Mouse (Mus musculus) heart, postnatal 14 days (tissue): Measurements from ENCODE around the gene Greb1. TPM values are rescaled to one million over a fixed set of nuclear protein-coding genes. Genes with fewer than 3 reads are reported as not detected.

Source experiments
- DNase-seq, 2 experiments: peaks; one replicate each; pipeline ENCODE4 v3.0.0; 2021 to 2022
- intact Hi-C: fragments of 180-260 bp; cut with DNase I; formaldehyde crosslinking; loops from one replicate; pipeline ENCODE4 v1.15.1; 2025
- long read RNA-seq, 2 experiments: library from polyadenylated mRNA; stranded (forward); transcript quantifications; one replicate each; pipeline ENCODE4 v2.0.0; 2021
- total RNA-seq, 2 experiments: library from RNA; stranded (reverse); gene quantifications; 2 replicates each; pipeline ENCODE4 v1.2.3; 2021

Greb1 gene
- under 1 TPM; 0.19 to 0.90 TPM for total RNA-seq
- long read RNA-seq, experiment 1: 0 reads
- long read RNA-seq, experiment 2: 0 reads

DNA sequence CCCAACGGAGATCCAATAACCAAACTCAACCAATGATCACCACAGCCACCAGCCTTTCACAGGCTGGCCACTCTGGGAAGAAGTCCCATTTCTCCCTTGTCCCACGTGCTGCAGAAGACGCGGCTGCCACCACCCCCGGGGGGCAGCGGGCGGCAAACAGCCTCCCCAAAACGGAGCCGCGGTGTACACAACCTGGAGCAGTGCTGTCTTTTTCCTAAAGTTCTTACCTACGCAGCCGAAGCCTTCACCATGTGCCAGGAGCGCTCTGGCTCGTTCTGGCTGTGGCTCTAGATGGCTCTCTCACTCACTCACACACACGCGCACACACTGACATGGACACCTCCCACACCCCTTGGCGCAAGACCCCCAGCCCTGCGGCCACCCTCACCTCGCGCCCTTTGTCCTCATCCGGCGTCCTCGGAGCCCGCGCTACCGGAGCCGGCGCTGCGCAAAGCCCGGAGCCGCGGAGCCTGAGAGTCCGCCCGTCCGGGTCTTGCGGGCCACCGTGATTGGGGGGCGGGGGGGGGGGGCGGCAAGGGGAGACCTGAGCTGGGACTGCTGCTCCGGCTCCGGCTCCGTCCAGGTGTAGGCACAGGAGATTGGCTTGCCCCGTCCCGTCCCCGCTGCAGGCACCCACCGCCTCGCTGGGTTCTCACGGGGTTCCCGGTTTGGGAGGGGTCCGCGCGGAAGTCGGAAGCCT, at the start of gene Greb1:
Gene Greb1, minus strand, starts transcription at position 628 of the 700 bp plus-strand sequence.
- peak; percentile 17 to 24 for DNase-seq
- intact Hi-C loops: loop anchor here (5.0 kb wide), 3 partner anchors 43 to 547 kb away; partner anchors contain the start of gene Nol10

DNA sequence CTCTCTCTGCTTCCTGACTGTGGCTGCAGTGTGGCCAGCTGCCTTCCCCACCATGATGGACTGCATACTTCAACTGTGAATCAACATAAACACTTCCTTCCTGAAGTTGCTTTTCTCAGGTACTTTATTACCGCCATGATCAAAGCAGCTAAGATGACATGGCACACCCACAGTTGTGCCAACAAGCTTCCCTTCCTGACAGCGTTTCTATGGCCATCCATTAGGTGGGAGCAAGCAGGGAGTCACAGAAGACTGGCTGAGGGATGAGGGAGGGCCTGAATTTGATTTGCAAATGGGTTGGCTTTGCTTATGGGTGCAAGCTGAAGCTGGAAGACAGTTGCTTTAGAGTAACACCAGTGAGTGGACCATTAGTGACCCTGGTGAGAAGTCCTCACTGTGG, 49.1 kb upstream of the Greb1 start:
- no peak for DNase-seq
- intact Hi-C loops: no loop called here

DNA sequence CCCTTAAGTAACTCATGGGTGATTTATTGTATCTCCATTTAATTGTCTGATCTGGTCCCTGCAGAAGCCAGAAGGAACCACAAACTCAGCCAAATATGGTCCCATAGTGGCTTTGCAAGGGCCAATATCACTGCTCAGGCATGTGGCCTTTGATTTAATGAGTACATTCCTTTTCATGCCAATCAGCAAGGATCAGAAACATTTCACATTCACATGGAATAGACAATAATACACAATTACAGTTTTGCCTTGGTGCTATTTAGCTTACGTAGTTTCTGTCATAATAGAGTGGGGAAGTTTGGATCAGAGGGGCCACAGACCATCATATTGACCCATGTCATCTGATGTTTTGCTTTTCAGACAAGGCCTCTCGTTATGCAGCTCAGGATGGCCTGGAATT, 47.8 kb upstream of the Greb1 start:
- intact Hi-C loops: no loop called here
- no peak for DNase-seq

DNA sequence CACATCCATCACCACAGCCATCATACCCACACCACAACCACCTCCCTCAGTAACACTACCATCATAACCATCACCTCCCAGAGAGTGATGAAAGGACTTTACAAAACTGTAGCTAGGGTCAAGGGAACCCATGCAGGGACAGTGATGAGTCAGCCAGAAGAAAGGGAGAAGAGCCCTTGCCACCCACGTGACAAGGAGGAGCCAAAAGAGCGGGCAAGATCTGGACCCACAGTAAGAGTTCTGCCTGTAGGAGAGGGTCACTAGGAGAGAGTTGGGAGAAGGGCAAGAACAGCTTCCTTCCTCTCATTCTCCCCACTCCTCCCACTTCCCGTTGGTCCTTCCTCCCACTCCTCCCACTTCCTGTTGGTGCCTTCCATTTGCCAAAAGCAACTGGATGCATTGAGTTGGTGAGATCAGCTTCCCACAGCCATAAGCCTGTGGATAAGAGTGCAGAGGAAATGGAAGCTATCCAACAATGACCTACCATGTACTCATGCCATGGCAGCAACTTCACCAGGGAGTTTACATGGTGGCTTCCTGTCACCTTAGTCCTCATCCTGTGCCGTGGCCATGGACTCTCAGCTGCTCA, 46.6 kb upstream of the Greb1 start:
- intact Hi-C loops: no loop called here
- DNase-seq: no peak

DNA sequence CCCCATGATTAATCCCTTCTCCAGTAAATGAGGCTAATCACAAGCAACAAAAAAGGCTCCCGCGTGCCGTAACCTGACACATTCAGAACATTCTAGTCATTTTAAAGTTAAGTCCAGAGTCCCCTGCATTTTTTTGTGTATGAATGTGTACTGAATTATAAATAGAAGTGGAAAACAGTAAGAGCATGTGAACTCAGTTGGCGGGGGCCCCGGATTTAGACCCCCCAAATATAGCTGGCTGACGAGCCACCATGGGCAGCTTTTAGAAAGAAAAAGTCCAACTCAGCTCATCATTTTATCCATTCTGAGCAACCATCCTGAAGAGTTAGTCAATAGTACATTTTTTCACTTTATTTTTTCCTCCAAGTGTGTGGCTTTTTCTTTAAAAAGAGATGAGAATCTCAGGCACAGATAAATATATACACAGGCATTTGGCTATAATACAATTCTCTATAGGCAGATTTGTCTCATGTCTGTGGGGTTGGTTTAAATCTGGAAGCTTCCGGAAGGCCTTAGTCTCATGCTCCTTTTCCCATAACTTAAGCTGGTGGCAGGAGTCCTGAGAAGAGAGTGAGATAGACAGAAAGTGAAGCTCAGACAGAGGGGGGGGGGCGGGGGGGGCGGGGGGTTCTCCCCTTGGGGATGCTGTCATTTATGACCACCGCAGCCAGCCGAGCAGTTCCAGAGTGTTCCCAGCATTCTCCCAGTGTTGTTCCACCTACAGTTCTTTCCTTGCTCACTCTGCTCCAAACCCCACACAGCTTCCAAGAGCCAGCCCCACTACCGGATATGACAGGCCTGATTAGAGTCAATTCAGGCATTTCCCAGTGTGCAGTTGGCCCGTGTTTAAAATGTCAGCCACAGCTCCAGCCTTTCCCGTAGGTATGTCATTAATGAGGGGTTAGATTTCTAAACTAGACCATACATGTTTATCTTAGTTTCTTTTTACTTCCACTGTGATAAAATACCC, 44.2 kb upstream of the Greb1 start:
- DNase-seq: peak in 1 of 2 experiments; percentile 52
- intact Hi-C loops: no loop called here

DNA sequence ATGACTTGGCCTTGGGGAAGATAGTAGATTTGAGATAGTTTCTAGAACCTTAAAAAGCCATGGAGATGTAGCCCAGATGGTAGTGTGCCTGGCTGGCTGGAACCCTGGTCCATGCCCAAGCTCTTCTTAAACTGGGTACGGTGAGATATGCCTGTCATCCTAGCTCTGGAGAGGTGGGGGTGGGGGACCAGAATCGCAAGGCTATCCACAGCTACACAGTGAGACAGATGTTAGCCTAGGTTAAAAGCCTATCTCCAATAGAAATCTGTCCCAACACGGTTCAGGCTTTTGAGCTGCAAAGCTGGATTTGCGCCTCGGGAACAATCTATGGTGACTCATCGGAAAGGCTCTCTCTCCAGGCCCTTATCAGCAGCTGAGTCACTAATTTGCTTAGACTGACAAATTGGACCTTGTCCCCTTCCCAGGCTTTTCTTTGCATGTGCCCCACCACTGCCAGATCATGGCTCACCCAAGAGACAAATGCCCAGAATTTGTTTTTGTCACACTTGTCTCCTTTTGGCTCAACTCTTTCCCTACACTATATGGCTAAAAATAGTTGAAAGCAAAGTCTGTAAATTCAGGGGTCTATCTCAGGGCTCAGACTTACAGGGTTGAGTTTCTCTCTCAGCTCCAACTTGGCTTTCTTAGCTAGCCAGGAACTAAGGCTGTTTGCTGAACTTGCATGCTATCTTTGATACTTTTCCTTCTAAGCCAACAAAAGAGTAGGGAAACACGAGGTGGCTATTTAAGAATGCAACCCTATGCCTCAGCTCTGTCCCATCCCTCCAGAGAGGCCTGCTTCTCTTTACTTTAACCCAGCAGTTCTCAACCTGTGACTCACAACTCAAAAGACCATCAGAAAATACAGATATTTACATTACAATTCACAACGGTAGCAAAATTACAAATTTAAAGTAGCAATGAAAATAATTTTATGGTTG, 40.4 kb upstream of the Greb1 start:
- intact Hi-C loops: no loop called here
- peak; percentile 32 to 36 for DNase-seq

DNA sequence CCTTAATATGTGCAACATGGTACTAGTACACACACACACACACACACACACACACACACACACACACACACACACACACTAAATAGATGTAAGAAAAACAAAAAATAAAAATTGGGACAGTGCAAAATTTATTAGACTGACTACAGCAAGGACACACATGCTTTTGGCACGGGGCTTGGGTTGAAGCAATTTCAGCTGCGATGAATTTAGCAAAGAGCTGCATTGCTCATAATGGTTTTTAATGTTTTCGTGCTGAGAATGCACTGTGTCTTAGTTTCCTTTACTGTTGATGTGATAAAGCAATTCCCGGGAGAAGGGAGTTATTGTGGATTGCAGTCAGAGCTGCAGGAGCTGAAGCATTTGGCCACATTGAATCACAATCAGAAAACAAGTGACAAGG, 37.1 kb upstream of the Greb1 start:
- DNase-seq: peak in 1 of 2 experiments; percentile 16
- intact Hi-C loops: no loop called here

DNA sequence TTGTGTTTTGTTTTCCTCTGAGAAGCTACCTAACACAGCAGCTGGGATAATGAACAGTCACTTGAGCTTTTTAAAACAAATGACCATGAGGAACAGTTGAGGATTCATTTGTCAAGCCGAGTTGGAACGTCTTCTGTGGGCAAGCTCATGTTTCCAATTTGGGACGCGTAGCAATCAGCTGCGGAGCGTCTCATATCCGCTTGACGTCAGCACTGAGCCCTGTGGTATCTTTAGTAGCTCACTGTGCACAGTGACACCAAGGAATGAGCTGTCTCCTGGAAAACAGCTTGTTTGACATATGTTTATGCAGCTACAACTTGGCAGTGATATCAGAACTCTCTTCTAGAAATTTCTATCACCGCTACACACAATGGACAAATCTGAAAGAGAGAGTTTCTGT, 35.5 kb upstream of the Greb1 start:
- intact Hi-C loops: loop anchor here (1.0 kb wide), 1 partner anchor 59 kb away; no protein-coding TSS in a partner anchor

DNA sequence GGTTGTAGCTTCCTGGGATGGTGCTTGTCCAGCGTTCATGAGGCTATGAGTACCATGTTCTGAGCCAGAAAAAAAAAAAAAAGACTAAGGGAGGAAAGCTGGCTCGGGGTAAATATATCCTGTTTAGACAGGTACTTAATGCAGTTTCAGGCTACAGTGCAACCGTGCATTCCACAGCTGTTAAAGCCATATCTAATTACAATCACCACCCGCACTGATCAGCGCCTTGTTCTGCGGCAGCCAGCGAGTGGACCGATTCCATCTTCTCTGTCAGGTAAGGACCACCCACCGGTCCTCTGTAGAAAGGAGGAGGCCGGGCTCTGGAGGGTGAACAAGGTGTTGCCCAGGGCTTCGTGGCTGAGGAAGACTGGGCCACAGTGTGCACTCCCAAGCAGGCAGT, 34.0 kb upstream of the Greb1 start:
- intact Hi-C loops: no loop called here
- DNase-seq: no peak

More for the DNA sequence above, 35.5 kb upstream of the Greb1 start:
- peak; percentile 62 to 73 for DNase-seq

DNA sequence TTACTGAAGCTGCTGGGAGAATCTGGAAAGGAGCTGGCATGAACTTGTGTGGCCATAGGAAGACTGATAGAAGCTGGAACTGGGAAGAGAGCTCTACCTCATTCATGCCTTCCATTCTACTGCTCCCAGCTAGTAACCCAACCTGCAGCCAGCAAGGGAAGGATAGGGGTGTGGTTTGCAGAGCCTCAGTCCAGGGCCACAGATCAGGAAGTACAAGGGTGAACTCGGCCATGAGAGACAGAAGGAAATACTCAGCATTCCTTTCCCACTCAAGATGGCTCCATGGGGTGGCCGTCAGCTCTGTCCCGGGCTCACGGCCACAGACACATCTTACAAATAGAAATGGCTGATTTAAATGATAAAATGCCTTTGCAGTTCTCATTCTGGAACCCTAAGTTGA, 30.4 kb upstream of the Greb1 start:
- no peak for DNase-seq
- intact Hi-C loops: no loop called here

DNA sequence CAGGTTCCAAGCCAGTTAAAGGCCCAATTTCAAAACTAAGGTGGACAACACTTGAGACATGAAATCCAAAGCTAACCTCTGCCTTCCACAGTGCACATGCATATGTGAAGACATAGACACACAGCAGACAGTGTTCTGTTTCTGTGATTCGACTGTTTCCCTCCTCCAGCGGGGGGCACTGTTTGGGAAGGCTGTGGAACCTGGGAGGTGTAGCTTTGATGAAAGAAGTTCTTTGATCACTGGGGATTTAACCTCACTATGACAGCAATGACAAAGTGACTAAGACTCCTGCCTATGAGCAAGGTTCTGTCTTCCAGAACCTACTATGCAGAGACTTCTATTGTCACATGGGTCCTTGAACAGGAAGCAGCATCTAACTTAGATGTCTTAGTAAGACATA, 29.1 kb upstream of the Greb1 start:
- intact Hi-C loops: loop anchor here (5.0 kb wide), 1 partner anchor 138 kb away; no protein-coding TSS in a partner anchor
- no peak for DNase-seq

DNA sequence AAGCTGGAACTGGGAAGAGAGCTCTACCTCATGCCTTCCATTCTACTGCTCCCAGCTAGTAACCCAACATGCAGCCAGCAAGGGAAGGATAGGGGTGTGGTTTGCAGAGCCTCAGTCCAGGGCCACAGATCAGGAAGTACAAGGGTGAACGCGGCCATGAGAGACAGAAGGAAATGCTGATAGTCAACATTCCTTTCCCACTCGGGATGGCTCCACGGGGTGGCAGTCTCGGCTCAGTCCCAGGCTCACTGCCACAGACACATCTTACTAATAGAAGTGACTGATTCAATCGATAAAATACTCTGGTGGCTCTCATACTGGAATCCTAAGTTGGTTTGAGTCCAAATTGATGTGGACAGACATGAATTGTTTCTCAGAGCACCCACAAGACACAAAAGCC, 27.8 kb upstream of the Greb1 start:
- intact Hi-C loops: loop anchor here (5.0 kb wide), 1 partner anchor 139 kb away; no protein-coding TSS in a partner anchor
- peak; percentile 54 to 61 for DNase-seq

DNA sequence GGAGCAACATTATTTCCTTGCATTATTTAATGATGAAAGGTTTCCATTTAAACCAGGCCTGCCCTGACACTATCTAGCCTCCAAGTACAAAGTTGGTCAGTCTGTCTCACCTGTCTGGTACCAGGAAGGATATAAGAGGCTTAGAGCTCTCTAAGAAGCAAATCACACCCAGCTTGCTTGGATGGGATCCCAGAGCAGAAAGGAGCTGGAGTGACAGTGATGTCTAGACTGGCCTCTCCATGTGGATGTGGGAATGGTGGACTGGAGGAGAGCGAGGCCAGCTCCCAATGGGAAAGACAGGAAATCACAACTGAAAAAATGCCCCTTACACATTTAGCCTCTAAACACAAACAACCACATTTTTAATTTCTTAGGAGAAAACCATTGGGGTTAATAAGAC, 23.0 kb upstream of the Greb1 start:
- intact Hi-C loops: no loop called here

DNA sequence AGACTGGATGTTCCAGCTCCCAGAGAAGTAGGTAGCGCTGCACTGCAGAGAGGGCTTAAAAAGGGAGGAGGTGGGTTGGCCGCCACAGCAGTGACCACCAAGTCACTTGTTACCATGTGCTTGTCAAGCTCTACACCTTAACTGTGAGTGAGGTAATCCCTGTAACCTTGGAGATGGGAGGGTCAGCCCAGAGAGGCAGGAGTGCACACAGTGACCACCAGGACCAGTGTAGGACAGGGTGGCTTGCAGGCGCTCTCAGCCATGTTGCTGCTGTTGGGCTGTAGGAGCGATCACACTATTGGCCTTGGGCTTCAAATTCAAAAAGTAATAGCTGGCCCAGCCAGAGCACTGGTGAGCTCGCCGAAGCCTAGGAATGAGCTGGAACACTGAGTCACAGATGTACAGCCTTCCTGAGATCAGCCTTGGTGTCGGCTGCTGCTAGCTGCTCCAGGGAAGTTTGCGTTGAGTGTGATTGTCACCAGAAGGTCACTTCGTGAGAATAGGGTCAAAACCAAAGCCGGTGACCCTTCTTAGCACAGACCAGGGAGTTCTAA, 21.6 kb upstream of the Greb1 start:
- intact Hi-C loops: no loop called here
- no peak for DNase-seq

More for the DNA sequence above, 23.0 kb upstream of the Greb1 start:
- no peak for DNase-seq

DNA sequence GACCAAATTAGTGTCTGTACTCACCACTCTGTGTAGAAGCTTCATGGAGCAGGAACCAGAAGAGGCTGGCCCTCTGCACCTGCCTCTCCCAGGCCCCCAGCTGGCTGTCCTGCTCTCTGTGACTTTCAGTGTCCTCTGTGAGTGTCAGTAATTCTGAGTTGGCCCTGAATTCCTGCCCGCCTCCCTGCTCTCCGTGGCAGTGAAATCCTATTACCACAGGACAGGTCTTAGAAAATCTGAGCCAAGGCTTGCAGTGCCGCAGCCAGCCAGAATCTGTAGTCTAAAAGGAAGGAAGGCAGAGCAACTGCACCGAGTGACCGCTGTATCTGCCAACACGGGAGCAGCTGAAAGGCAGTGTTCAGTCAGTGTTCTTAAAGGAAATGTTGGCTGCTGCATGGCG, 20.1 kb upstream of the Greb1 start:
- peak in 1 of 2 experiments; percentile 37 for DNase-seq
- intact Hi-C loops: no loop called here

DNA sequence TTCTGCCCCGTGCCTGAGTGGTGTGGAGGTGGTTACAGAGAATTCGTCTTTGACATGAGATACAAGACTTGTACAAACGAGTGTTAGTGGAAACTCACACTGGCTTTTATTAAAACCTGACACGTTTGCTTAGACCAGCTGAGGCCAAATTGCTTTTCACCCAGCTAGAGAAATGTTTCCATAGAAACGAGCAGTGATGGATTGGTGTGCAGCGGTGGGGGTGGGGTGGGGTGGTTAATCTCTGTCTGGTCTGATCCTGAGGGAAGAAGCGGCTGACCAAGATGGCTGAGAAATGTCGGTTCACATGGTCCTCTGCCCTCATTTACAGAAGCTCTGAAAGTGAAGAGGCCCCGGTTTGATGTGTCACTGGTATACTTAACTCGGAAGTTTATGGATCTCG, 17.8 kb upstream of the Greb1 start:
- intact Hi-C loops: no loop called here
- no peak for DNase-seq

DNA sequence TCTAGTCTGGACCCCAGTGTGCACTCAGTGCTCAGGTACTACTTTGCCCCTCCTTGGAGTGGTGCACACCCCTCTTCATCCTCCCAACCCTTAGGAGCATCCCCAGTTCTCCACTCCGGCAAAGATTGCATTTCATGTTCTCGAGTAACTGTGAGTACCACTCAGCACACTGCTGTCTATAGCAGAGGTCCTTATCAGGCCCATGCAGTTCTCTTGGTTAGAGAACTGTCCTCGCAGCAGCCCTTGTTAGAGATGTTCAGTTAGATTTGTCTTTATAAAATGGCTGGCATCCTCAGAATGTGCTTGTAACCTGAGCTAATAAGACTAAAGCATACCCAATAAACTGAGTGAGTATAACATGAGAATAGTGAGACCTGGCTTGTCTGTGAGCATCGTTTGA, 16.5 kb upstream of the Greb1 start:
- intact Hi-C loops: no loop called here
- DNase-seq: no peak

DNA sequence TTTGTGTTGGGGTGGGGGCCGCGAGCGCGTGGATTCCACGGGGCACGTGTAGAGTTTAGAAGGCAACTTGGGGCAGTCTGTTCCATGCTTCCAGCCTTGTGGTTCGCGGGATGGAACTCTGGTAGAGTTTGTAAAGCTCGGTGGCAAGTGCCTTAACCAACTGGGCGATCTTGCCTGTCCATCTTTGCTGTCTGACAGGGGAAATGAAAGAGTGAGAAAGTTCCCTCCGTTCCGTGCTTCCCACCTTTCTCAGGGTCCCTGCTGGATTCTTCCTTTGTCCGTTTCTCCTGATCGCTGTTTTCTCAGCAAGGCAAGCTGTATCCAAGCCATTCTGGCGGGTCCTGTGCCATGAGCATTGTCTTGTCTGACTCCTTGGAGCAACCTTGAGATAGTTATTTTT, 10.8 kb upstream of the Greb1 start:
- peak in 1 of 2 experiments; percentile 21 for DNase-seq
- intact Hi-C loops: loop anchor here (1.0 kb wide), 1 partner anchor 83 kb away; the partner anchor contains the start of gene Rock2
